Mouse (Mus musculus): ENCODE data around the gene Gm4707.

- TF ChIP-seq CTCF (IDR thresholded peaks at IDR 0.05) (no peak), EP300 (IDR thresholded peaks at IDR 0.05) (no peak)
Observed at GRCm38 (mm10) chr17:71459818-71460217, at the start of gene Gm4707.

All from lung, postnatal 0 days (tissue).